Mouse (Mus musculus) CH12.LX (cell line): ENCODE measurements around the gene Faxc. TPM values are rescaled to one million over a fixed set of nuclear protein-coding genes. Genes with fewer than 3 reads are reported as not detected.

Source experiments
- DNase-seq: peaks from one replicate; pipeline ENCODE4 v3.0.0-alpha.2; 2013; ENCODE audit errors: extremely low read depth
- H3K27ac ChIP-seq: 2 replicates; pipeline ENCODE4 v1.5.1; 2012; ENCODE audit warnings: low read depth, mild to moderate bottlenecking, control low read depth, moderate library complexity; ENCODE audit not compliant: insufficient read depth
- H3K27me3 ChIP-seq: replicated peaks from 2 replicates; pipeline ENCODE3; 2012; ENCODE audit warnings: inconsistent platforms
- H3K36me3 ChIP-seq, 2 experiments: replicated peaks in 1 of 2; 2 replicates each; pipeline versions ENCODE3 to v1.6.1; 2012; ENCODE audit warnings: inconsistent platforms in 1 of 2, low read length in 1 of 2, mild to moderate bottlenecking in 1 of 2, mixed read lengths in 1 of 2, moderate library complexity in 1 of 2; ENCODE audit not compliant: control insufficient read depth in 1 of 2, insufficient read depth in 1 of 2
- H3K4me1 ChIP-seq, 2 experiments: 2 replicates each; pipeline ENCODE4 v1.6.1; 2012; ENCODE audit warnings: inconsistent platforms in 1 of 2, moderate library complexity in 1 of 2; ENCODE audit not compliant: insufficient read depth in 2 of 2, control insufficient read depth in 1 of 2
- H3K4me2 ChIP-seq: 2 replicates; pipeline ENCODE4 v1.6.1; 2012; ENCODE audit warnings: low read depth, mild to moderate bottlenecking, control low read depth; ENCODE audit not compliant: poor library complexity, insufficient read depth, severe bottlenecking
- H3K4me3 ChIP-seq, 3 experiments: fragments of 150-350 bp in 1 of 3; sonication (generic) in 1 of 3; replicated peaks in 1 of 3; 2 replicates each; pipeline versions ENCODE3 to v1.5.1; 2011 to 2012; ENCODE audit warnings: low read depth in 2 of 3, low read length in 2 of 3, mild to moderate bottlenecking in 2 of 3, moderate library complexity in 2 of 3, control low read depth in 1 of 3, improper control_type of control experiment in 1 of 3, inconsistent platforms in 1 of 3, mixed read lengths in 1 of 3; ENCODE audit not compliant: poor library complexity in 1 of 3
- H3K79me2 ChIP-seq: replicated peaks from 2 replicates; pipeline ENCODE4 v1.6.1; 2012; ENCODE audit warnings: mild to moderate bottlenecking, moderate library complexity; ENCODE audit not compliant: control insufficient read depth, poor library complexity, insufficient read depth, severe bottlenecking; ENCODE audit errors: extremely low read depth
- H3K9ac ChIP-seq: 2 replicates; pipeline ENCODE4 v1.6.1; 2012; ENCODE audit warnings: low read depth, mild to moderate bottlenecking, control low read depth, moderate library complexity; ENCODE audit not compliant: insufficient read depth
- H3K9me3 ChIP-seq: replicated peaks from 2 replicates; pipeline ENCODE3; 2012; ENCODE audit warnings: low read length, inconsistent platforms, mixed read lengths
- CHD2 ChIP-seq: IDR thresholded peaks from 2 replicates; pipeline ENCODE4 v1.6.1; 2011; ENCODE audit warnings: low read length, improper control_type of control experiment
- E2F4 ChIP-seq: IDR thresholded peaks from 2 replicates; pipeline ENCODE4 v1.6.1; 2011; ENCODE audit warnings: low read depth, low read length, improper control_type of control experiment; ENCODE audit not compliant: insufficient replicate concordance
- ELF1 ChIP-seq: IDR thresholded peaks from 2 replicates; pipeline ENCODE4 v1.6.1; 2014; ENCODE audit warnings: low read depth, mild to moderate bottlenecking, inconsistent platforms, low read length, improper control_type of control experiment
- ETS1 ChIP-seq: conservative IDR thresholded peaks from 2 replicates; pipeline ENCODE4 v1.6.1; 2012; ENCODE audit warnings: low read depth, mild to moderate bottlenecking, inconsistent platforms, low read length, improper control_type of control experiment, moderate library complexity
- HCFC1 ChIP-seq: IDR thresholded peaks from 2 replicates; pipeline ENCODE4 v1.6.1; 2012; ENCODE audit warnings: low read depth, mild to moderate bottlenecking, inconsistent platforms, low read length, improper control_type of control experiment
- IRF4 ChIP-seq: IDR thresholded peaks from 2 replicates; pipeline ENCODE4 v1.6.1; 2014; ENCODE audit warnings: low read depth, mild to moderate bottlenecking, inconsistent platforms, low read length, improper control_type of control experiment
- JUN ChIP-seq: IDR thresholded peaks from 2 replicates; pipeline ENCODE4 v1.6.1; 2011; ENCODE audit warnings: low read depth, mild to moderate bottlenecking, low read length, improper control_type of control experiment, moderate library complexity; ENCODE audit not compliant: insufficient read depth
- JUND ChIP-seq: conservative IDR thresholded peaks from 2 replicates; pipeline ENCODE4 v1.6.1; 2011; ENCODE audit warnings: low read depth, low read length, improper control_type of control experiment
- KAT2A ChIP-seq: IDR thresholded peaks from 2 replicates; pipeline ENCODE4 v1.6.1; 2012; ENCODE audit warnings: low read length, improper control_type of control experiment, inconsistent platforms; ENCODE audit not compliant: insufficient replicate concordance
- MAX ChIP-seq: IDR thresholded peaks from 2 replicates; pipeline ENCODE4 v1.6.1; 2011; ENCODE audit warnings: low read length, improper control_type of control experiment
- MEF2A ChIP-seq: IDR thresholded peaks from 2 replicates; pipeline ENCODE4 v1.6.1; 2014; ENCODE audit warnings: low read depth, mild to moderate bottlenecking, inconsistent platforms, low read length, improper control_type of control experiment, borderline replicate concordance
- MXI1 ChIP-seq: IDR thresholded peaks from 2 replicates; pipeline ENCODE4 v1.6.1; 2011; ENCODE audit warnings: mild to moderate bottlenecking, low read depth, low read length, improper control_type of control experiment
- MYC ChIP-seq: IDR thresholded peaks from 2 replicates; pipeline ENCODE4 v1.6.1; 2011; ENCODE audit warnings: low read depth, mild to moderate bottlenecking, improper control_type of control experiment, low read length
- PAX5 ChIP-seq: IDR thresholded peaks from 2 replicates; pipeline ENCODE4 v1.6.1; 2012; ENCODE audit warnings: low read length, inconsistent platforms, mixed read lengths
- POLR2A ChIP-seq: IDR thresholded peaks from 2 replicates; pipeline ENCODE4 v1.6.1; 2011; ENCODE audit warnings: low read depth, mild to moderate bottlenecking, improper control_type of control experiment, low read length
- SMC3 ChIP-seq: IDR thresholded peaks from 2 replicates; pipeline ENCODE4 v1.6.1; 2011; ENCODE audit warnings: low read depth, low read length, improper control_type of control experiment
- ZC3H11A ChIP-seq: IDR thresholded peaks from 2 replicates; pipeline ENCODE4 v1.6.1; 2012; ENCODE audit warnings: low read depth, mild to moderate bottlenecking, inconsistent platforms, low read length, improper control_type of control experiment
- ZMIZ1 ChIP-seq: IDR thresholded peaks from 2 replicates; pipeline ENCODE4 v1.6.1; 2012; ENCODE audit warnings: low read depth, mild to moderate bottlenecking, inconsistent platforms, low read length, improper control_type of control experiment
- ZNF384 ChIP-seq: IDR thresholded peaks from 2 replicates; pipeline ENCODE4 v1.6.1; 2012; ENCODE audit warnings: low read depth, low read length, improper control_type of control experiment, inconsistent platforms
- dilution Hi-C: fragments of 300-500 bp; cut with MboI; formaldehyde crosslinking; loops from 2 replicates; pipeline ENCODE4 v1.14.3; 2020; ENCODE audit warnings: low sequenced_read_pairs; ENCODE audit not compliant: extremely low pct_unique_long_range_greater_than_20kb, extremely low pct_ligation_motif_present
- in situ Hi-C: fragments of 300-500 bp; cut with MboI; formaldehyde crosslinking; loops from 3 replicates; pipeline ENCODE4 v1.14.3; 2019; ENCODE audit warnings: low sequenced_read_pairs, low pct_ligation_motif_present, low pct_unique_long_range_greater_than_20kb, mixed read lengths
- polyA plus RNA-seq: library from polyadenylated mRNA; unstranded; fragments of >175 nt; gene quantifications from 2 replicates; pipeline ENCODE4 v1.2.1, GENCODE M21; 2012; ENCODE audit warnings: low read depth; ENCODE audit not compliant: insufficient read length
- total RNA-seq, 2 experiments: library from RNA; depleted of rRNA; stranded (reverse); fragments of 300-350 nt in 1 of 2; fragments of >200 nt in 1 of 2; gene quantifications; 2 replicates each; pipeline ENCODE4 v1.2.3; 2012 to 2014

Faxc gene
- 1.7 and 2.1 TPM in 2 replicates for total RNA-seq (2012; rRNA removed)
- total RNA-seq (2014; rRNA removed), result 0.16 TPM in 2 replicates
- polyA plus RNA-seq, result 0.33 and 0.37 TPM in 2 replicates

GRCm38 (mm10) chr4:21930971-21931771 is at the start of gene Faxc:
Faxc (plus strand) TSS chr4:21931329.
- in situ Hi-C loops, result no loop called here
- no peaks in the 10 kb centered on the region for H3K9me3 ChIP-seq

DNA sequence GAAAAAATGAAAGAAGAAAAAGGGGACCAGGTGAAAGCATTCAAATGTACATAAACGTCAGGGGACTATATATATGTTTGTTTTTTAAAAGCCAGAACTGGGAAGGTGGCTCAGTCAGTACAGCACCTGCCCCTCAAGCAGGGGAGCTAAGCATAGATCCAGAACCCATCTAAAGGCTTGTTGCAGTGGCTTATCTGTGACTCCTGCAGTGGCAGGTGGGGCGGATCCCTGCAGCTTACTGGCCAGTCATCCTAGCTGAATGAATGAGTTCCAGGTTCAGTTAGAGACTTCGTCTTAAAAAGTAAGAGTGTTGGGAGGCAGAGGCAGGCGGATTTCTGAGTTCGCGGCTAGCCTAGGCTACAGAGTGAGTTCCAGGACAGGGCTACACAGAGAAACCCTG is 48.3 kb upstream of the Faxc start:
- Histone ChIP-seq H3K4me2 (no peak overlapping the region), H3K9me3 (no peaks in the 10 kb centered on the region), H3K4me1 (peaks cover 4 to 9% of the 10 kb centered on the region in 2 experiments; a peak in 3 of 4 replicates), H3K27ac (no peak overlapping the region), H3K4me3 (no peak overlapping the region), H3K9ac (no peak overlapping the region), H3K79me2 (no peaks in the 10 kb centered on the region; the same call in 1 of the 2 replicates), H3K36me3 (peaks cover 0 to 11% of the 10 kb centered on the region in 2 experiments), H3K27me3 (no peaks in the 10 kb centered on the region)
- no peak for DNase-seq
- in situ Hi-C loops (no loop called here), dilution Hi-C loops (no loop called here)
- TF ChIP-seq HCFC1, result no peak

More at GRCm38 (mm10) chr4:21930971-21931771, at the start of gene Faxc:
- no peak within 1 kb of the TSS for H3K4me2 ChIP-seq
- TF ChIP-seq ZNF384, result no peak
- no peak for TF ChIP-seq MAX
- no peak for TF ChIP-seq MXI1
- TF ChIP-seq SMC3, result no peak
- no peak for TF ChIP-seq HCFC1
- TF ChIP-seq CHD2, result no peak
- no peak for TF ChIP-seq PAX5
- no peak for TF ChIP-seq IRF4
- no peak for TF ChIP-seq MEF2A
- no peak for TF ChIP-seq ZC3H11A
- no peak for TF ChIP-seq JUND
- TF ChIP-seq ZMIZ1, result no peak
- TF ChIP-seq ELF1, result no peak
- TF ChIP-seq POLR2A, result no peak
- no peak for TF ChIP-seq MYC
- TF ChIP-seq KAT2A, result no peak
- TF ChIP-seq ETS1, result no peak
- no peak for TF ChIP-seq JUN
- TF ChIP-seq E2F4, result no peak
- H3K4me1 ChIP-seq, result peaks cover 12 to 18% of the 10 kb centered on the region in 2 experiments
- H3K27ac ChIP-seq, result no peak within 1 kb of the TSS
- H3K36me3 ChIP-seq, result no peaks in the 10 kb centered on the region
- dilution Hi-C loops, result no loop called here
- DNase-seq, result no peak
- no peaks in the 10 kb centered on the region for H3K79me2 ChIP-seq
- H3K9ac ChIP-seq, result no peak within 1 kb of the TSS
- H3K4me3 ChIP-seq, result no peak within 1 kb of the TSS
- no peaks in the 10 kb centered on the region for H3K27me3 ChIP-seq
